Mouse (Mus musculus) heart, postnatal 14 days (tissue): ENCODE data around the gene A530064D06Rik. TPM values are rescaled to one million over a fixed set of nuclear protein-coding genes. Genes with fewer than 3 reads are reported as not detected.
A peak's percentile ranks its signal among the peaks of the same experiment; 100 is the strongest.
"Not testable (repeated sequence)": the region's sequence is repeated elsewhere in the genome, so short reads cannot be mapped to it uniquely, and the experiment has no call there.

Source experiments
- DNase-seq, 2 experiments: peaks; one replicate each; pipeline ENCODE4 v3.0.0; 2021 to 2022
- intact Hi-C: fragments of 180-260 bp; cut with DNase I; formaldehyde crosslinking; loops from one replicate; pipeline ENCODE4 v1.15.1; 2025
- long read RNA-seq, 2 experiments: library from polyadenylated mRNA; stranded (forward); transcript quantifications; one replicate each; pipeline ENCODE4 v2.0.0; 2021
- total RNA-seq, 2 experiments: library from RNA; stranded (reverse); gene quantifications; 2 replicates each; pipeline ENCODE4 v1.2.3; 2021

The A530064D06Rik gene
- total RNA-seq: not detected
- long read RNA-seq, experiment 1: 0 reads
- long read RNA-seq, experiment 2: 0 reads

- intact Hi-C loops, DNase-seq: not testable (repeated sequence)
Measured at GRCm38 (mm10) chr17:48167103-48167502, at the start of gene A530064D06Rik. A530064D06Rik (minus strand) TSS chr17:48167275.

- intact Hi-C loops: no loop called here
- DNase-seq: no peak
Measured at GRCm38 (mm10) chr17:48215429-48215828, 48.4 kb upstream of the A530064D06Rik start.

DNA sequence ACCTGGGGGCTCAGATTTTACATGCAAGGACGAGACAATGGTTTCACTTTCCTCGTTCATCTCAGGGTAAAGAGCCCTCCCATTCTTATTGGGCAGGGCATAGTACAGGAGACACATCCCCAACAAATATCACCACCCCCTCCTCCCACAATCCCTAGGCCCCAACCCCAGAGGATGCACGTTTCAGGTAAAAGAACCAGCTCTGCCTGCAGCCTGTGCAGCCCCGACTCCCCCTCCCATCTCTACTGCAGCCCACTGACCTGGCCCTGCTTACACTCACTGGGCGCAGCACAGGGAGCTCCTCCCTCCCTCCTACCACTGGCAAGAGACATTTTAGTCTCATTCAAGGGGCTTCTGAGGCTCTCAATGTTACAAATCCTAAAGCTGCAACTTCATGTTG is 46.4 kb upstream of the A530064D06Rik start:
- DNase-seq: no peak

GRCm38 (mm10) chr17:48212596-48212995 is 45.5 kb upstream of the A530064D06Rik start:
- no peak for DNase-seq
- intact Hi-C loops: no loop called here

More for the DNA sequence above, 46.4 kb upstream of the A530064D06Rik start:
- intact Hi-C loops: no loop called here

GRCm38 (mm10) chr17:48203086-48203485 is 36.0 kb upstream of the A530064D06Rik start:
- DNase-seq: no peak
- intact Hi-C loops: no loop called here

DNA sequence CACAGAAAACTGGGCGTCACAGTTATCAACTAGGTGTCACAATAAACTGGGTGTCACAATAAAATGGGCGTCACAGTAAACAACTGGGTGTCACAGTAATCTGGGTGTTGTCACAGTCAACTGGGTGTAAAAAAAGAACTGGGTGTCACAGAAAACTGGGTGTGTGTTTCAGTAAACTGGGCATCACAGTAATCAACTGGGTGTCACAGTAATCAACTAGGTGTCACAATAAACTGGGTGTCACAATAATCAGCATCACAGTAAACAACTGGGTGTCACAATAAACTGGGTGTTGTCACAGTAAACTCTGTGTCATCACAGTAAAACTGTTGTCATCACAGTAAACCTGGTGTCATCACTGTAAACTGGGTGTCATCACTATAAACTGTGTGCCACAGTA is 25.3 kb upstream of the A530064D06Rik start:
- intact Hi-C loops: no loop called here

DNA sequence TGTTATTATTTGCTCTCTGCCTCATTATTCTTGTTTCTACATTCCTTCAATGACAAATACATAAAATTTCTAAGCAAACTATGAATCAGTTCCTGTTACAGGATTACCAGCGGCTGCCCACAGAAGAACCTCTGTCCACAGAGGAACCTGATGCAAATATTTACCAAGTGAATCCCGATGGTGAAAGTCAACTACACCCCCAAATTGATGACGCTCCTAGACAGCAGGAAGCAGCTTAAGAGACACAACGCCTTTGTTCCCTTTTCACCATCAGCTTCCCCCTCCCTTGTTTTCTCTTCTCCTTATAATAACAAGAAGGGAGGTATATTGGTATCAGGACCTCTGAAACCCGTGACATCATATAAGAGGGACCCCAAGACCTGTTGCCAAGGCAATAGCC is 18.2 kb upstream of the A530064D06Rik start:
- intact Hi-C loops: no loop called here
- no peak for DNase-seq

More for the DNA sequence above, 25.3 kb upstream of the A530064D06Rik start:
- DNase-seq: no peak

- intact Hi-C loops: loop anchor here (2.0 kb wide), 1 partner anchor 23 kb away; no protein-coding TSS in a partner anchor
- no peak for DNase-seq
Measured at GRCm38 (mm10) chr17:48157382-48158076, 9.5 kb downstream of the A530064D06Rik start.

- intact Hi-C loops: loop anchor here (10.0 kb wide), 1 partner anchor 169 kb away; the partner anchor contains the start of gene B430306N03Rik
- DNase-seq: no peak
Measured at GRCm38 (mm10) chr17:48146120-48146519, 21.0 kb downstream of the A530064D06Rik start, which contains the start of gene 9830107B12Rik. 9830107B12Rik (minus strand) TSS chr17:48146268.

GRCm38 (mm10) chr17:48132810-48133209 is 34.3 kb downstream of the A530064D06Rik start:
- intact Hi-C loops: no loop called here
- no peak for DNase-seq

- intact Hi-C loops: no loop called here
Measured at GRCm38 (mm10) chr17:48120456-48120855, 46.6 kb downstream of the A530064D06Rik start.

GRCm38 (mm10) chr17:48119656-48120055 is 47.4 kb downstream of the A530064D06Rik start:
- intact Hi-C loops: loop anchor here (10.0 kb wide), 1 partner anchor 215 kb away; no protein-coding TSS in a partner anchor
- peak; percentile 75 to 87 for DNase-seq

More at GRCm38 (mm10) chr17:48120456-48120855, 46.6 kb downstream of the A530064D06Rik start:
- DNase-seq: no peak

- intact Hi-C loops: loop anchor here (10.0 kb wide), 1 partner anchor 216 kb away; no protein-coding TSS in a partner anchor
- DNase-seq: no peak
Measured at GRCm38 (mm10) chr17:48118570-48118969, 48.5 kb downstream of the A530064D06Rik start.

DNA sequence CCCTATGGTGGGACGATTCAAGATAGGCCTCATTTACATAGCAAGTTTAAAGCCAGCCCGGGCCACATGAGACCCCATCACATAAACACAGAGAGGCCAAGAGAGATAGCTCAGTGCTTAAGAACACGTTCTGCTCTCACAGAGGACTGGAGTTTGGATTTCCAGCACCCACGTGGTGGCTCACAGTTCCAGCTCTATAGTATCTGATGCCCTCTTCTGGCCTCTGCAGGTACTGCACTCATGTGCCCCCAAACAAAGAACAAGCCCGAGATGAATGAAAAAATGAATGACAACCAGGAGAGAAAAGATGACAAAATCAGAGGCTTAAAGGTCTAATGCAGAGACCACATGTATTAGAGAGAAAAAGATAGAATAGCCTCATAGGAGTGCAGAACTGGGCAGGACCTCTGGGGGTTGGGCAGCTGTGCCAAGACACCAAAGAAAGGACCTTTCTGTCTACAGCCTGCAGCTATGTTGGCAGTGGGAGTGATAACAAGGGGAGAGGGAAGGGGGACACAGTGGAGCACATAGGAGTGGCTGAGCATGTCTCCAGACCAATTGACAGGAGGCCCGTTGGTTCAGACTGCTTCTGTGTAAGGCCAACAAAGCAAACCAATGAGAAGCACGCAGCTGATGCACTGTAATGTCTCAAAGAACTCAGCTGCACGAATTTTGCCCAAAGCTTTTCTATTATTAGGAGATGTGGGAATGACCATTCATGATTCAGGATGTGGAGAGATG is 56.4 kb downstream of the A530064D06Rik start:
- intact Hi-C loops: loop anchor here (10.0 kb wide), 1 partner anchor 224 kb away; no protein-coding TSS in a partner anchor
- DNase-seq: peak in 1 of 2 experiments; percentile 54

DNA sequence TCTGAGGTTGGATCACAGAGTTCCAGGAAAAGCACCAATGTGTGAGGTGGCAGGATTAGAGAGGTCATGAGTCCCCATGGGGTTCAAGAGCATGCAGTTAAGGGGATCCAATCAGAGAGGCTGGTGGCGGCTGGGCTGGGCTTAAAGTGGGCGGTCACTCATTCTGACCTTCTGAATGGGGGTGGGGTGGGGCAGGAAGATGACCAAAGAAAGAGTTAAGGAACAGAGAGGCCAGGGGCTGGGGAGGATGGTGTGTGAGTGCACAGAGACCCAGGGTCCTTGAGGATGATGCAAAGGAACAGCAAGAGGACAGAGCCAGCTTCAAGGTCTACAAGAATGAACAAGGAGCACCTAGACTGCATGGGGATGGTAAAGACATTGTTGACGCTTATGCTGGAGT is 58.6 kb downstream of the A530064D06Rik start:
- intact Hi-C loops: no loop called here
- no peak for DNase-seq

DNA sequence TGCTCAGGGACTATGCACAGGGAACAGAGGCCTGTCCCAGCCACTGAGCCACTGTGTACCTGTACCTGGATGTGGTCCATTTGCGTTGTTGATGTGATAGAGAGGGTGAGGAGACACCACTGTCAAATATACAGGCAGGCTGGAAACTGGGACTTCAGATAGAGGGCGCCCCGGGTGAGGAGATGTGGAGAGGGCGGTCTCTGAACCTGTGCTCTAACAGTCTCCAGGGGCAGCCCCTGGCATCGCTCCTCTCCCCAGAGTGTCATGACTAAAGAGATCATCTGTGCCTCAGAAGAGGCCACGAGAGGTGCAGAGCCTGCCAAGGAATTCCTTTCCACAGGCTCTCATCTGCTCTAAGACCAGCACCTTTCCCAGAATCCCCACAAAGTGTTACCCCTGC is 59.2 kb downstream of the A530064D06Rik start:
- intact Hi-C loops: no loop called here

GRCm38 (mm10) chr17:48107333-48107732 is 59.7 kb downstream of the A530064D06Rik start:
- no peak for DNase-seq
- intact Hi-C loops: no loop called here

More for the DNA sequence above, 59.2 kb downstream of the A530064D06Rik start:
- DNase-seq: no peak

- intact Hi-C loops: loop anchor here (1.0 to 2.0 kb wide), 2 partner anchors 227 to 308 kb away; no protein-coding TSS in a partner anchor
- peak; percentile 83 to 90 for DNase-seq
Measured at GRCm38 (mm10) chr17:48100441-48101417, 66.3 kb downstream of the A530064D06Rik start.

DNA sequence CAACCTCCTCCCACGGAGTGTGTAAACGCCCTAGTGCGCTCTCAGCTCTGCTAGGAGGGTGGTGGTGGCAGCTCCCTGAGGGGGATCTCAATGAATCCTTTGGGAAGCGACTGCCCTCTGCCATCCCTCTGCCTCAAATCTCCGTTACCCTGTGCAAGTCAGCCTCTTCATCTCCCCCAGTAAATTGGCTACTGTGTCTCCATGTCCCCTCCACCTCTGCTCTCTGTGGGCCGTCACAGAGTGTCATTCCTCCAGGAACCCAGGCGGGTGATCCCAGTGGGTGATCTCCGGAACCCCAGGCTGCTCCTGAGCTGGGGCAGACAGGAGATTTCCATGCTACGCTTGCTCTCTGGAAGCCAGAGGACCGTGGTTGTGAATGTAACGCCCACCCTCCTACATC is 67.8 kb downstream of the A530064D06Rik start:
- intact Hi-C loops: no loop called here

More for the DNA sequence above, 67.8 kb downstream of the A530064D06Rik start:
- DNase-seq: no peak
